Mouse (Mus musculus): ENCODE measurements around the gene Sprtn.

The Sprtn gene

DNA sequence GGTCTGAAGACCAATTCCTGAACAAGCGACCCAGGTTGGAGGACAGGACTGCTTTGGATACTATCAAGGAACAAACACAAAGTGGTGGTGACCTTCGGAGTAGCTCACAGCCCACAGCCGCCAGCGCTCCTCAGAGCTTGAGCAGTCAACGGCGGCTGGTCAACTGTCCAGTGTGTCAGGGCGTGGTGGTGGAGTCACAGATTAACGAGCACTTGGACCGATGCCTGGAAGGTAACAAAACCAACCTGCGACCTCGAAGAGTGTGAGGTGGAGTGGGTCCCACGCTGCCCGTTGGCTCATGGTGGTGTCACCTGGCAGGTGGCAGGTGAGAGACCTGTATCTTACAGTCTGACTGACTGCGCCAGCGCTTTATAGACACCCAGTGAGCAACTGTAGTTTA, 5.5 kb downstream of the Sprtn start:
- DNase-seq (ENCODE audit: low spot score in 2 of 2) = no peak

DNA sequence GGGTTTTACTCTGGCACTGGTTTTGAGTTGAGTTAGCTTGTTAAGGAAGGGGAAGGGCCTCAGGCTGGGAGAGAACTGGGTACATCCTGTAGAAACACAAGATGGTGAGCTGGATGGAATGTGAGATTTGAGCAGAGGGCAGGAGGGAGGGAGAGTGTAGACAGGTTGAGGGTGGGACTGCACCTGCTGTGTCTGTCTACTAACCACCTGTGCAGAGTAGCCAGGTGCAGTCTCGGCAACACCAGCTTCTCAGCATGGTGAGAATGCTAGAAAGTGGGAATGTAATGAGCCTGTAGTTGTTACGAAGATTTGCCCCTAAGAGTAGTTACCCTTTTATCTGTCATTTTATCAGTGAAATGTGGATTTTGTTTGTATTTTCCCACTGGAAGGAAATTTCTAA, 7.8 kb downstream of the Sprtn start:
- no peak for DNase-seq (ENCODE audit: low spot score in 2 of 2)

DNA sequence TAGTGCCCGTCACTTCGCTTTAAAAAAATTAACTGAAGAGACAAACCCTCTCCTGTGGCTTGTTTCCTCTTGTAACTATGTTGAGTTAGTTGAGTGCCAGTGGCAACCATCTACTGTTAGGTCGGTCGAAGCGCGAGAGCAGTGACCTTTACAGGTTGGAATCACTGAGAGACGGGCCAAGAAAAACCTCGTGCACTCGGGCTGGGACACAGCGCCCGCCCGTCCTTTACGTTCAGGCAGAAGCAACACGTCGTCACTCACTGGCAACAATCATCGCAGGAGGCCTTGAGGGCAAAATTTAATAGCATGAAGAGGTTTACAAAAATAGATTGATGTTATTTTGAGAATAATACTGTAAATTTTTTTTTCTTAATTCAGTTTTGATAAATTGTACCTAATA, 12.2 kb downstream of the Sprtn start:
- DNase-seq (ENCODE audit: low spot score in 2 of 2) = no peak

GRCm38 (mm10) chr8:124910349-124910748, 12.7 kb downstream of the Sprtn start:
- DNase-seq (ENCODE audit: low spot score in 2 of 2) = no peak

DNA sequence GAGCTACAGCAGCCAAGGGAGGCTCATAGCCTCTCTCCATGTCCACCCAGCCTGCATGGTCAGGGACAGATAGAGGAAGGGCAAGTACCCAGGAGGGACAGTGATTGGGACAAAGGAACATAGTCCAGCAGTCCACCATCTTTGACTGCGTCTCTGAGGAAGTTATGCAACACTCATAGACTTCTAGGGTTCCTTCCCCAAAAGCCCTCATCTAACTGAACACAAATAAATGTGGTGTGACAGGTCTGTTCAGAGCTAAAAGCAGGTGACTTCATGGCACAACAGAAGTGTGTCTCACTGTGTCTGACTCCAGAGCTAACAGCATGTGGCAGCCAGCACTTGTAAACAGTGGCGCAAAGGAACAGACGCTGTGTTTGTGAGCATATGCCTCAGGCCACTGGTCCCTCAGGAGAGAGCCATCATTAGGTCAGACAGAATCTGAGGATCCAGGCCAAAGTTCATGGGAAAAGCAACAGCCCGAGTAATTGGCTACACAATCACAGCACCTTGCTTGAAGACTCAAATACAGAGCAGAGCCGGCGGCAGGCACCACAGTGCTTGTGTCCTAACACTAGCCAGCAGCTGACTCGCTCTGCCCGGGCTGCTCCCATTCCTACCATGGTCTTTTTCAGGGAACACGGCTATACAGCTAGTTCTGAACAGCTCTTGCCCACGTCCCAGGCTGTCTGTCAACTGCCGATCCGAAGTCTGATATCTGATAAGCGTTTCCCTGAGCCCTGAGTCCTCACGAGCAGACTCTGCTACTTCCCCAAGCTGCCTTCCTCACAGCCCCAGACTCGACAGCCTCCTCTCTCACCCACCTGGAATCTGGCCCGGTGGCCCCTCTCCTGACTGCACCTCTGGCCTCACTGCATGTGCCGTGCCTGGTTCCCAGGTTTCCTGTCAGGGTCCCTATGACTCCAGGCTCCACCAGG, 14.5 kb downstream of the Sprtn start:
- DNase-seq (ENCODE audit: low spot score in 2 of 2) = no peak

GRCm38 (mm10) chr8:124914061-124914460, 16.4 kb downstream of the Sprtn start:
- no peak for DNase-seq (ENCODE audit: low spot score in 2 of 2)

GRCm38 (mm10) chr8:124917741-124918484, 20.2 kb downstream of the Sprtn start:
- DNase-seq (ENCODE audit: low spot score in 2 of 2) = no peak

GRCm38 (mm10) chr8:124921369-124922279, 23.9 kb downstream of the Sprtn start:
- no peak for DNase-seq (ENCODE audit: low spot score in 2 of 2)

- no peak for DNase-seq (ENCODE audit: low spot score in 2 of 2)
Observed at GRCm38 (mm10) chr8:124922490-124923089, 24.9 kb downstream of the Sprtn start.

DNA sequence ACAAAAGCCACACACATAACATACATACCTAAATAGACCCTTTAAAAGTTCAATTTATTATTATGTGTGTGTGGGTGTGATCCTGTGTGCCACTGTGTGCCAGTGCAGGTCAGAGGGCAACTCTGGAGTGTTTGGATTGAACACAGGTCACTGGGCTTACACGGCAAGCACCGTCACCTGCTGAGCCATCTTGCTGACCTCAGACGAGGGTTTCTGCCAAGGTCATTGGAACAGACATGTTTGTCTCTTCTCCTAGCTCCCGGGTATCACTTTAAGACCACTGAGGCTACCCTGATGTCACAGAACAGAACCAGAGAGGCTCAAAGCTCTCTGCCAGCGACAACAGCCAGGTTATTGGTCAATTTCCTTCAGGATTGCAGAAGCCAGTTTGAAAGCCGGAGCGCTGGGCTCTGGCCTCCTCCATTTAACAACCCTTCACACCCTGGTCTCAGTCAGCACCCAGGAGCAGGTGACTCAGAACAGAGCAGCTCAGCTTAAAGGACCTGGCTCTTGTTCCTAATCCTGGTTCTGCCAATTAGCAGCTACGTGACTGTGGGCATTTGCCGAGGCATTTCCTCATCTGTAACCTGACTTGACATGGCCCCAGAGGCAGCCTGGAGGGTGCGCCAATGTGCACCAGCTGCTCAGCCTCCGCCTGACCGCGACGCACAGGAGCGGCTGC, 26.4 kb downstream of the Sprtn start:
- no peak for DNase-seq (ENCODE audit: low spot score in 2 of 2)

GRCm38 (mm10) chr8:124925544-124926266, 28.0 kb downstream of the Sprtn start:
- no peak for DNase-seq (ENCODE audit: low spot score in 2 of 2)

- DNase-seq (ENCODE audit: low spot score in 2 of 2) = no peak
Observed at GRCm38 (mm10) chr8:124926351-124926771, 28.7 kb downstream of the Sprtn start.

GRCm38 (mm10) chr8:124929006-124929405, 31.3 kb downstream of the Sprtn start:
- no peak for DNase-seq (ENCODE audit: low spot score in 2 of 2)

DNA sequence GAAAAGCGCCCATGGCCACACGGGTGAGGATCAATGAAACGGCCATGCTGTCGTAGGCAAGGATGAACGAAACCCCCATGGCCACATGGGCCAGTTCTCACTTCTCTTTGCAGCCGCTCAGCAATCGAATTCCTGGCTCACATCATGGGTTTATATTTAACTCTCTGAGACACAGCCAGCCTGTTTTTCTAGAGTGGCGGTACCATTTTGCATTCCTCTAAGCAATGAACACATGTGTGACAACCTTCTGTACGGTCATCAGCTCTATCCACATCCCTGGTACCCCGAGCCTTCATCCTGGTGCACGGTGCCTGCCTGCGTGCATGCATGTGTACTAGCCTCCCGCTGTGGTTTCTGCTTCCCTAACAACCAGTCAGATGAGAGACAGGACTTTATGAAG, 32.4 kb downstream of the Sprtn start:
- DNase-seq (ENCODE audit: low spot score in 2 of 2) = no peak

- DNase-seq (ENCODE audit: low spot score in 2 of 2) = no peak
Observed at GRCm38 (mm10) chr8:124930649-124931048, 33.0 kb downstream of the Sprtn start.

GRCm38 (mm10) chr8:124932435-124932834, 34.7 kb downstream of the Sprtn start:
- DNase-seq (ENCODE audit: low spot score in 2 of 2) = no peak

DNA sequence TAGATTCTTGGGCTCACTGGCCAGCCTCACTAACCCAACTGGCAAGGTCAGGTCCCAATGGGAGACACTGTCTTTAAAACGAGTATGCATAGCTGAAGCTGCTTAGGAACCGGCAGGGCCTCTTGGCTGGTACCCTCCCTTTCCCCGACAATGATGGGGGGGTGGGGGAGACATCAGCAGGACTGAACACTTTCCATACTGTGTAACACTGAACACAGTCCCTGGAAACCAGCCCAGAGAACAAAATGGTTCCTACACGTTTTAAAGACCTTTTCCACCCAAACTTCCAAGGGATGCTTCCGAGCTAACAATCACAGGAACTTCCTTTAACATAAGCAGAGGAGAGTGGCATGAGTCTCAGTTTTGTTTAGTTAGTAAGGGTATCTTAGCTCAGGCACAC, 37.4 kb downstream of the Sprtn start:
- no peak for DNase-seq (ENCODE audit: low spot score in 2 of 2)

- DNase-seq (ENCODE audit: low spot score in 2 of 2) = no peak
Observed at GRCm38 (mm10) chr8:124936699-124937098, 39.0 kb downstream of the Sprtn start.

GRCm38 (mm10) chr8:124937293-124937692, 39.6 kb downstream of the Sprtn start:
- no peak for DNase-seq (ENCODE audit: low spot score in 2 of 2)

GRCm38 (mm10) chr8:124943801-124944200, 46.1 kb downstream of the Sprtn start:
- no peak for DNase-seq (ENCODE audit: low spot score in 2 of 2)

All from frontal cortex, postnatal 14 days (tissue).